Mouse (Mus musculus): ENCODE measurements around the gene Gtf3c5. TPM values are rescaled to one million over a fixed set of nuclear protein-coding genes. Genes with fewer than 3 reads are reported as not detected.

The Gtf3c5 gene
- polyA plus RNA-seq, 1 experiment = 51.4 TPM

DNA sequence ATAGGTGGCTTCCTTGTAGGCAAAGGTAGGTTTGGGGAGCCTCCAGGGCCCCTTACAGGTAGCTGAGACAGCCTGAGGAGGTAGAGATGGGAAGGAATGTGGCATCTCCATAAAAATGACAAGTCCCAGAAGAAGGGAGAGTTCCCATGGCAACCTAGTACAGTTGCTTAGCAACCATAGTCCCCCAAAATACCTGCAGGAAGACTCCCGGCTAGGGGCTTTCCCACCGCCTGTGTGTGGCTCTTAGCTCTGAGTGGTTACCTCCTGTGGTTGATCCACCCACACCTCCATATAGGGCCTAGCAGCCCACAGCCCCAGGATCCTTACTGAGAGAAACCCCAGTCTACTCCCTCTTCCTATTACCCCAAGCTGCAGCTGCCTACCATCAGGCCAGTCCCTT is 65.3 kb downstream of the Gtf3c5 start:
- no peak for TF ChIP-seq POLR2A (IDR thresholded peaks at IDR 0.05; ENCODE audit: borderline replicate concordance, extremely low read depth, insufficient read depth, insufficient read length, poor library complexity, severe bottlenecking)
- TF ChIP-seq CTCF (IDR thresholded peaks at IDR 0.05; ENCODE audit: borderline replicate concordance, extremely low read depth, insufficient read depth, insufficient read length) = no peak
- DNase-seq (ENCODE audit: low read depth) = peak; percentile 75

- TF ChIP-seq POLR2A (IDR thresholded peaks at IDR 0.05; ENCODE audit: borderline replicate concordance, extremely low read depth, insufficient read depth, insufficient read length, poor library complexity, severe bottlenecking) (no peak), CTCF (IDR thresholded peaks at IDR 0.05; ENCODE audit: borderline replicate concordance, extremely low read depth, insufficient read depth, insufficient read length) (peak; percentile 67; the same call in 1 of the 2 replicates)
These were observed 66.2 kb downstream of the Gtf3c5 start for GRCm38 (mm10) chr2:28517206-28517909.

More at GRCm38 (mm10) chr2:28517206-28517909, 66.2 kb downstream of the Gtf3c5 start:
- DNase-seq (ENCODE audit: low read depth) = peak; percentile 77

Other genes starting within 250 kb of the Gtf3c5 start
- gene Ppp1r26, start 137.0 kb downstream of the Gtf3c5 start, polyA plus RNA-seq (2012; rRNA removed) = 18.9 and 28.3 TPM in 2 replicates
- gene 1700007K13Rik, start 117.4 kb downstream of the Gtf3c5 start, polyA plus RNA-seq (2012; rRNA removed) = 1.3 and 2.1 TPM in 2 replicates
- 50.3 and 61.5 TPM in 2 replicates for gene Mrps2, start 115.7 kb downstream of the Gtf3c5 start, polyA plus RNA-seq (2012; rRNA removed)
- 0.91 and 1.8 TPM in 2 replicates for gene Gbgt1, start 86.9 kb downstream of the Gtf3c5 start, polyA plus RNA-seq (2012; rRNA removed)
- gene Gm10134, start 77.7 kb downstream of the Gtf3c5 start, polyA plus RNA-seq (2012; rRNA removed) = 0.37 TPM in 1 of 2 replicates, not detected in the other
- 179 and 191 TPM in 2 replicates for gene Ralgds, start 70.6 kb downstream of the Gtf3c5 start, polyA plus RNA-seq (2012; rRNA removed)
- gene Cel, start 20.3 kb downstream of the Gtf3c5 start, polyA plus RNA-seq (2012; rRNA removed) = 0.10 and 0.14 TPM in 2 replicates
- 0.09 and 0.33 TPM in 2 replicates for gene Gfi1b, start 38.2 kb upstream of the Gtf3c5 start, polyA plus RNA-seq (2012; rRNA removed)
- 35.8 and 40.6 TPM in 2 replicates for gene Tsc1, start 57.5 kb upstream of the Gtf3c5 start, polyA plus RNA-seq (2012; rRNA removed)
- 1.5 and 2.4 TPM in 2 replicates for gene Spaca9, start 116.0 kb upstream of the Gtf3c5 start, polyA plus RNA-seq (2012; rRNA removed)
- gene Ak8, start 116.4 kb upstream of the Gtf3c5 start, polyA plus RNA-seq (2012; rRNA removed) = 1.3 and 1.5 TPM in 2 replicates